Mouse (Mus musculus) heart, postnatal 0 days (tissue): Measurements from ENCODE around the gene Tpx2. TPM values are rescaled to one million over a fixed set of nuclear protein-coding genes. Genes with fewer than 3 reads are reported as not detected.
A peak's percentile ranks its signal among the peaks of the same experiment; 100 is the strongest.

Source experiments
- ATAC-seq: fragments of 200-750 bp; cut with Nextera tagmentation; 2 replicates; pipeline ENCODE4 v1.8.0; 2017; ENCODE audit warnings: low read depth, moderate number of reproducible peaks, moderate library complexity; ENCODE audit not compliant: insufficient read depth
- DNase-seq: peaks from one replicate; pipeline ENCODE4 v3.0.0-alpha.2; 2016; ENCODE audit warnings: low spot score
- H3K27ac ChIP-seq: fragments of 300-500 bp; sonication (generic); 2 replicates; pipeline ENCODE4 v1.5.1; 2014; ENCODE audit warnings: low read depth, mild to moderate bottlenecking
- H3K27me3 ChIP-seq: fragments of 300-500 bp; sonication (generic); 2 replicates; pipeline ENCODE4 v1.6.1; 2014; ENCODE audit warnings: low read length, mixed read lengths; ENCODE audit not compliant: control insufficient read depth, insufficient read depth
- H3K36me3 ChIP-seq: fragments of 300-500 bp; sonication (generic); replicated peaks from 2 replicates; pipeline ENCODE4 v1.6.1; 2014; ENCODE audit warnings: low read length, mixed read lengths; ENCODE audit not compliant: control insufficient read depth, insufficient read depth
- H3K4me1 ChIP-seq: fragments of 300-500 bp; sonication (generic); 2 replicates; pipeline ENCODE4 v1.6.1; 2014; ENCODE audit warnings: antibody characterized with exemption; ENCODE audit not compliant: control insufficient read depth, insufficient read depth
- H3K4me2 ChIP-seq: fragments of 300-500 bp; sonication (generic); 2 replicates; pipeline ENCODE4 v1.6.1; 2014; ENCODE audit warnings: low read depth, mild to moderate bottlenecking, low read length, moderate library complexity
- H3K4me3 ChIP-seq: fragments of 300-500 bp; sonication (generic); 2 replicates; pipeline ENCODE4 v1.5.1; 2014; ENCODE audit warnings: low read depth, low read length
- H3K9ac ChIP-seq: fragments of 300-500 bp; sonication (generic); replicated peaks from 2 replicates; pipeline ENCODE4 v1.6.1; 2014; ENCODE audit warnings: low read depth, low read length, mixed read lengths
- H3K9me3 ChIP-seq: fragments of 300-500 bp; sonication (generic); replicated peaks from 2 replicates; pipeline ENCODE4 v1.6.1; 2016; ENCODE audit warnings: low read length; ENCODE audit not compliant: control insufficient read depth
- CTCF ChIP-seq: IDR thresholded peaks from 2 replicates; pipeline ENCODE4 v1.5.1; 2016; ENCODE audit warnings: antibody characterized with exemption, control low read depth, low read depth
- EP300 ChIP-seq: IDR thresholded peaks from 2 replicates; pipeline ENCODE4 v1.6.1; 2016; ENCODE audit warnings: antibody characterized with exemption, low read depth
- WGBS: fragments of 180-500 bp; shearing (Covaris S2); extraction: QIAGEN DNeasy Blood & Tissue Kit; methylation state at CpG from one replicate; pipeline ENCODE4 v1.1.7; 2014; 5-methylcytosine and 5-hydroxymethylcytosine counted together
- polyA plus RNA-seq: library from polyadenylated mRNA; unstranded; fragments of >200 nt; fragmentation: Nextera tagmentation; extraction: Ambion mirVana; gene quantifications from 2 replicates; pipeline ENCODE4 v1.2.1, GENCODE M21; 2015
- total RNA-seq: library from RNA; depleted of rRNA; stranded (reverse); fragments of >200 nt; gene quantifications from 2 replicates; pipeline ENCODE4 v1.2.3, GENCODE M21; 2014; ENCODE audit warnings: low replicate concordance

The Tpx2 gene
- total and polyA plus RNA-seq, 2 experiments from 2014 or later, result 8.1 to 15.1 TPM

DNA sequence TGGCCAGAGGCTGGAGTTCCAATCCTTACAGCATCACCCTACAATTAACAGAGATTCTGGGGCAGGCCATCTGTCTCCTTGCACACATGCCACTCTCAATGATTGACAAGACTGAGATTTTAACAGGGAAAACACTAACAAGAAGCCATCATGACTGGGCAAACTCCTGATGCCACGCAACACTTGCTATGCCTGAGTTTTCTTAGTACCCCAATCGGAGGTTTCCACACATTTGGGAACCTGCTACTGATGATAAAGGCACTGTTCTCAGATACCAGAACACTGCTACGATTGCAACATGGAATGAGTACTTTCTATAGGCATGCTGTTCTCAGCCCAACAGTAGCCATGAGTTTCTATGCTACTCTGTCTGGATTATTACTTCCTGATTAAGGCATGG, 21.3 kb upstream of the Tpx2 start:
- H3K4me3 ChIP-seq, result 0 out of 2 replicates have a peak overlapping the region, but pooled peaks have one; percentile 4
- no peak overlapping the region for H3K9ac ChIP-seq
- no peaks in the 10 kb centered on the region for H3K9me3 ChIP-seq
- H3K36me3 ChIP-seq, result peaks cover 27% of the 10 kb centered on the region
- WGBS, result 53% methylated on average over 3 of the region's 3 CpGs
- H3K27ac ChIP-seq, result no peak overlapping the region
- H3K4me1 ChIP-seq, result peaks cover 43% of the 10 kb centered on the region
- TF ChIP-seq CTCF (no peak), EP300 (no peak)
- H3K4me2 ChIP-seq, result peak overlapping the region; percentile 71
- ATAC-seq (no peak), DNase-seq (no peak)
- no peaks in the 10 kb centered on the region for H3K27me3 ChIP-seq

DNA sequence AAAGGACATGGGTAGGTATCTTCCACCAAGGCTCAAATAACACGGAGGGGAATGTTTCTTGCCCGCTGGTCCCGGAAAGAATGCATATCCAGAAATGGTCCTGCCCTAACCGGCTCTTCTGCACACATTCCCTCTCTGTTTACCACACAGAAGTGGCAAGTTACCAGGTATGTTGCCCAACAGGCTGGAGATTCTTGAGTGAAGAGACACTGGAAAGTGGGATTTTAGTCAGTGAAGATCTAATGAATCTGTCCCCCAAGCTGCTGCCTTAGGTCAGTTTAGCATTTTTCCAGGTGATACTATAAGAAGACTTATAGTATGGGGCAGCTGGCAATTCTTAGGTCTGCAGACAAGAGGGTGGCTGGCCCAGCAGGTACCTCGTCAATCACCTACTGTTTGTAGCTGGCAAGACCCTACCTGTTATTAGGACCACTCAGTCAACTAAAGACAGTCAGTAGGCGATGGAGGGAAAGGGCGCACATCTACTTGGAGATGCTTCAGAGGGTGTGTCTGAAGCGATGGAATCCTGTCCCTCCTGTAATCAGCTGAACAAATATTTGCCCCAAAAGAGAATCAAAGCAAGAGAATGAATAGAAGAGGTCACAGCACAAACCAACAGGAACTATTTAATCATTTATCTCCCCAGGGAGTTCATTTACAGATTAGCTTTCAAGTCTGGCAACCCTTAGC, 20.3 kb upstream of the Tpx2 start:
- 63% methylated on average over 8 of the region's 8 CpGs for WGBS
- H3K4me1 ChIP-seq, result peaks cover 38% of the 10 kb centered on the region
- H3K27me3 ChIP-seq, result no peaks in the 10 kb centered on the region
- peak overlapping the region; percentile 75; the same call in 1 of the 2 replicates for H3K9ac ChIP-seq
- H3K36me3 ChIP-seq, result peaks cover 27% of the 10 kb centered on the region
- H3K4me3 ChIP-seq, result peak overlapping the region; percentile 67
- TF ChIP-seq CTCF (no peak), EP300 (no peak)
- ATAC-seq, result no peak
- peak overlapping the region; percentile 93; the same call in 1 of the 2 replicates for H3K27ac ChIP-seq
- H3K4me2 ChIP-seq, result peak overlapping the region; percentile 71
- H3K9me3 ChIP-seq, result no peaks in the 10 kb centered on the region
- DNase-seq, result no peak

DNA sequence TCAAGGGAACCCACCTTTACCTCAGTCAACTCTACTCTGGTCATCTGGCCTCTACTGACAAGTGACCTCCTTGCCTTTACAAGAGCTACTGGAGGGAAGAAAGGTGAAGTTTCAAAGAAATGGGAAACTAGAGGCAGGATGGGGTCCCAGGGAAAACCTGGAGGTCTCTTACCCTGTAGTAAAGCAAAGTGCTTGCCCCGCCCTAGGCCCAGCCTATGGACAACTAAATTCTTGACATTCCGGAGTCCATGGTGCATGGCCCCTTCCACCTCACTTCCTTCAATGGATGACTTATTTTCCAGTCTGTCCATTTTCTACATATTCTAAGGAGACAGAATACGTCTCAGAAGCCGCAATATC, 19.8 kb upstream of the Tpx2 start:
- peak overlapping the region; percentile 67 for H3K4me3 ChIP-seq
- peak overlapping the region; percentile 93 for H3K27ac ChIP-seq
- DNase-seq (no peak), ATAC-seq (no peak)
- 50% methylated on average over 4 of the region's 4 CpGs for WGBS
- peak overlapping the region; percentile 75 for H3K9ac ChIP-seq
- H3K36me3 ChIP-seq, result peaks cover 27% of the 10 kb centered on the region
- no peaks in the 10 kb centered on the region for H3K9me3 ChIP-seq
- no peaks in the 10 kb centered on the region for H3K27me3 ChIP-seq
- TF ChIP-seq EP300, result no peak
- TF ChIP-seq CTCF, result no peak
- H3K4me2 ChIP-seq, result peak overlapping the region; percentile 71
- H3K4me1 ChIP-seq, result peaks cover 38% of the 10 kb centered on the region

DNA sequence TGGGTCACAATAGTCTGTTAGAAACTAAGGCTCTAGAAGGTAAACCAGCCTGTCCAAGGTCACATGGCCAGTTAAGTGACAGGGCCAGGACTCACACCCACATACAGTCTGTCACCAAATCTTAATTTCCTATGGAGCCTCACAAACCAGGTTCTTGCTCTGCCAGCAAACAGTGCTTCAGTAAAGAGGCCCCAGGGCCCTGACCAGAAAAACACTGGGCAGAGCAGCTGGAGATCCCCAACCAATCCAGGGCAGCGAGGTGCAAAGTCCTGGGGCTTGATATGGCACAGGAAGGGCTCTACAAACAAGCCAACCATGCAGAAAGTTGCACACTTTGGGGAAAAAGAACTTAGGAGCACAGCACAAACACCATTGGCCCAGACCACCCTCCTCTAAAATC, 19.2 kb upstream of the Tpx2 start:
- peaks cover 27% of the 10 kb centered on the region for H3K36me3 ChIP-seq

DNA sequence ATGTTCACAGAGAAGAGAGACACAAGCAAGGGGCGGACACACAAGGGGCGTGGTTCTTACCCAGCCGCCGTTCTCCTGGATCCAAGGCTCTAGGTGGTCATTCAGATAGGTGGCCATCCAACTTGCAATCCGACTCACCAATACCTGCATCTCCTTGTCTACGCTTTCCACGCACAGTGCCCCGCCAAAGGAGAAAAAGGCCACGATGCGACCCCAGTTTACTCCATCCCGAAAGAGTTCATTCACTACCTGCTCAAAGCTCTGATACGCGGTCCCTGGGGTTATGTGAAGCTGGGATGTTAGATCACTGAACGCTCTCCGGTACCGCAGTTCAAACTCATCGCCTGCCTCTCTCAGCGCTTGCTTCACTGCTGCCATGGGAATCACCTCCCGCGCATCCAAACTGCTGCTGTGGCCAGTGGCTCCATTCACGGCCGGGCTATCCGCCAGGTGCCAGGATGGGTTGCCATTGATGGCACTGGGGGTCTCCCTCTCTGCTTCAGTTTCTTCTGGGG, 18.3 kb upstream of the Tpx2 start:
- WGBS, result 51% methylated on average over 23 of the region's 23 CpGs
- H3K9me3 ChIP-seq, result no peaks in the 10 kb centered on the region
- H3K4me2 ChIP-seq, result peak overlapping the region; percentile 71
- peak overlapping the region; percentile 93 for H3K27ac ChIP-seq
- ATAC-seq (no peak), DNase-seq (no peak)
- H3K27me3 ChIP-seq, result no peaks in the 10 kb centered on the region
- H3K4me3 ChIP-seq, result peak overlapping the region; percentile 67
- H3K9ac ChIP-seq, result peak overlapping the region; percentile 75
- H3K4me1 ChIP-seq, result peaks cover 38% of the 10 kb centered on the region
- peaks cover 23% of the 10 kb centered on the region for H3K36me3 ChIP-seq
- no peak for TF ChIP-seq EP300

More for the DNA sequence above, 19.2 kb upstream of the Tpx2 start:
- Histone ChIP-seq H3K27me3 (no peaks in the 10 kb centered on the region), H3K4me2 (peak overlapping the region; percentile 71), H3K9ac (peak overlapping the region; percentile 75), H3K27ac (peak overlapping the region; percentile 93), H3K9me3 (no peaks in the 10 kb centered on the region), H3K4me1 (peaks cover 38% of the 10 kb centered on the region), H3K4me3 (peak overlapping the region; percentile 67)
- DNase-seq, result no peak
- TF ChIP-seq CTCF (no peak), EP300 (no peak)
- 10% methylated on average over 1 of the region's 1 CpGs for WGBS
- ATAC-seq, result no peak
